Mouse (Mus musculus) stomach, postnatal 0 days (tissue): ENCODE data around the gene Cmip.

Source experiments
- CTCF ChIP-seq: IDR thresholded peaks from 2 replicates; pipeline ENCODE4 v1.5.1; 2016; ENCODE audit warnings: antibody characterized with exemption, low read depth, mild to moderate bottlenecking, moderate library complexity
- EP300 ChIP-seq: optimal IDR thresholded peaks from 2 replicates; pipeline ENCODE3; 2016; ENCODE audit warnings: antibody characterized with exemption

DNA sequence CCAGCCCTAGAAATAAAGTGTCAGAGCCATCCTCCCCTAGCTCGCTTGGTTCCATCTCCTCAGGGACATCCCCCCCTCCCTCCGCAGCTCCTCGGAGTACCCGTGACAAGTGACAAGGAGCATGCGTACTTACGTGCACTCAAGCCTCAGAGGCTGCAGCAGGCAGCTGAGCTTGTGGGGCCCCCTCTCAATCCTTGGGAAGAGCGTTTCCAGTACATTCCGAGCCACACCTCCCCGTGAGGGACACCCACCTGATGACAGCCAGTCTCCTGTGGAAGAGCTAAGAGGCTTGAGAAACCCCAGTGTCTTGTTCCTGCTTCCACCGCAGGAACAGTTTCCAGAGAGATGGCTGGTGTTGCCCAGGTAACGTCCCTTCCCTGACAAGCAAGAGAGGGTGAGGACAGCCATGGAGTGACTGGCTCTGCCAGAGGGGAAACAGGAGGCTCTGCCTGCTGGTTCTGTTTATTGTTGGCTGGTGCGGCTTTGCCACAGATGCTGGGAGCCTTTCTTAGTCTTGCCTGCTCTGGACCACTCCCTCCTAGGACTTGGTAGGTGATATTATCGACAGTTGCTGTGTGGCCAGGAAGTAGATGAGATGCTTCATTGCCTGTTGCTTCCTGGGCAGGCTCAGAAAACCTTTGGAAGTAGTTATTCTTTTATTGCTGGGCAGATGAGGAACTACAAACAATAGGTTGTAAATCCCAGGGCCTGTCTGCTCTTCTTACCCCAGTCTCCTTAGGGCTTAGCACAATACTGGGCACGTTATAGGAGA is 147.0 kb downstream of the Cmip start:
- TF ChIP-seq EP300: no peak
- no peak for TF ChIP-seq CTCF
